Mouse (Mus musculus): ENCODE results near the gene Cd7. TPM values are rescaled to one million over a fixed set of nuclear protein-coding genes. Genes with fewer than 3 reads are reported as not detected.
A peak's percentile ranks its signal among the peaks of the same experiment; 100 is the strongest.

Cd7 gene
- polyA plus RNA-seq, 1 experiment from 2014 or later = not detected

- no peaks in the 10 kb centered on the region for H3K4me1 ChIP-seq (ENCODE audit: control insufficient read depth, insufficient read depth, low read length)
- no peaks in the 10 kb centered on the region for H3K9me3 ChIP-seq (ENCODE audit: control insufficient read depth, low read length)
- H3K4me3 ChIP-seq (ENCODE audit: low read length) = no peak overlapping the region
- H3K27ac ChIP-seq (ENCODE audit: low read depth, low read length) = no peak overlapping the region
- 57% methylated on average over 19 of the region's 19 CpGs for WGBS
- H3K4me2 ChIP-seq (replicated peaks; ENCODE audit: low read depth, low read length) = peak overlapping the region; percentile 15; the same call in 1 of the 2 replicates
- H3K36me3 ChIP-seq (ENCODE audit: control insufficient read depth, insufficient read depth, low read length) = no peaks in the 10 kb centered on the region
- no peaks in the 10 kb centered on the region for H3K27me3 ChIP-seq (ENCODE audit: control insufficient read depth, insufficient read depth, low read length)
- no peak for ATAC-seq (ENCODE audit: low FRiP score, low TSS enrichment)
- no peak overlapping the region for H3K9ac ChIP-seq (ENCODE audit: low read depth, low read length)
Observed at GRCm38 (mm10) chr11:121014896-121015300, 24.3 kb downstream of the Cd7 start.

GRCm38 (mm10) chr11:121013656-121014055, 25.6 kb downstream of the Cd7 start:
- 87% methylated on average over 7 of the region's 7 CpGs for WGBS
- Histone ChIP-seq H3K36me3 (ENCODE audit: control insufficient read depth, insufficient read depth, low read length) (no peaks in the 10 kb centered on the region), H3K27me3 (ENCODE audit: control insufficient read depth, insufficient read depth, low read length) (no peaks in the 10 kb centered on the region), H3K4me1 (ENCODE audit: control insufficient read depth, insufficient read depth, low read length) (no peaks in the 10 kb centered on the region), H3K4me2 (replicated peaks; ENCODE audit: low read depth, low read length) (no peak overlapping the region), H3K27ac (ENCODE audit: low read depth, low read length) (no peak overlapping the region), H3K4me3 (ENCODE audit: low read length) (no peak overlapping the region), H3K9ac (ENCODE audit: low read depth, low read length) (no peak overlapping the region), H3K9me3 (ENCODE audit: control insufficient read depth, low read length) (no peaks in the 10 kb centered on the region)
- ATAC-seq (ENCODE audit: low FRiP score, low TSS enrichment) = no peak

GRCm38 (mm10) chr11:121010044-121010755, 29.0 kb downstream of the Cd7 start:
- WGBS = 93% methylated on average over 3 of the region's 3 CpGs

GRCm38 (mm10) chr11:121006184-121006583, 33.0 kb downstream of the Cd7 start:
- Histone ChIP-seq H3K4me3 (ENCODE audit: low read length) (no peak overlapping the region), H3K27ac (ENCODE audit: low read depth, low read length) (no peak overlapping the region), H3K27me3 (ENCODE audit: control insufficient read depth, insufficient read depth, low read length) (no peaks in the 10 kb centered on the region; the same call in 1 of the 2 replicates), H3K4me1 (ENCODE audit: control insufficient read depth, insufficient read depth, low read length) (no peaks in the 10 kb centered on the region), H3K9me3 (ENCODE audit: control insufficient read depth, low read length) (no peaks in the 10 kb centered on the region), H3K4me2 (replicated peaks; ENCODE audit: low read depth, low read length) (no peak overlapping the region), H3K9ac (ENCODE audit: low read depth, low read length) (no peak overlapping the region), H3K36me3 (ENCODE audit: control insufficient read depth, insufficient read depth, low read length) (no peaks in the 10 kb centered on the region)
- no peak for ATAC-seq (ENCODE audit: low FRiP score, low TSS enrichment)
- 63% methylated on average over 6 of the region's 6 CpGs for WGBS

More at GRCm38 (mm10) chr11:121010044-121010755, 29.0 kb downstream of the Cd7 start:
- Histone ChIP-seq H3K9ac (ENCODE audit: low read depth, low read length) (no peak overlapping the region), H3K4me2 (replicated peaks; ENCODE audit: low read depth, low read length) (no peak overlapping the region), H3K27ac (ENCODE audit: low read depth, low read length) (no peak overlapping the region), H3K27me3 (ENCODE audit: control insufficient read depth, insufficient read depth, low read length) (no peaks in the 10 kb centered on the region; the same call in 1 of the 2 replicates), H3K36me3 (ENCODE audit: control insufficient read depth, insufficient read depth, low read length) (no peaks in the 10 kb centered on the region), H3K9me3 (ENCODE audit: control insufficient read depth, low read length) (no peaks in the 10 kb centered on the region), H3K4me1 (ENCODE audit: control insufficient read depth, insufficient read depth, low read length) (no peaks in the 10 kb centered on the region), H3K4me3 (ENCODE audit: low read length) (no peak overlapping the region)
- ATAC-seq (ENCODE audit: low FRiP score, low TSS enrichment) = no peak

- ATAC-seq (ENCODE audit: low FRiP score, low TSS enrichment) = no peak
- no peak overlapping the region for H3K27ac ChIP-seq (ENCODE audit: low read depth, low read length)
- H3K27me3 ChIP-seq (ENCODE audit: control insufficient read depth, insufficient read depth, low read length) = no peaks in the 10 kb centered on the region; the same call in 1 of the 2 replicates
- no peaks in the 10 kb centered on the region for H3K36me3 ChIP-seq (ENCODE audit: control insufficient read depth, insufficient read depth, low read length)
- H3K9ac ChIP-seq (ENCODE audit: low read depth, low read length) = no peak overlapping the region
- no peak overlapping the region for H3K4me2 ChIP-seq (replicated peaks; ENCODE audit: low read depth, low read length)
- no peak overlapping the region for H3K4me3 ChIP-seq (ENCODE audit: low read length)
- no peaks in the 10 kb centered on the region for H3K4me1 ChIP-seq (ENCODE audit: control insufficient read depth, insufficient read depth, low read length)
- no peaks in the 10 kb centered on the region for H3K9me3 ChIP-seq (ENCODE audit: control insufficient read depth, low read length)
- WGBS = 70% methylated on average over 5 of the region's 5 CpGs
Observed at GRCm38 (mm10) chr11:121004281-121004680, 34.9 kb downstream of the Cd7 start.

- no peaks in the 10 kb centered on the region for H3K36me3 ChIP-seq (ENCODE audit: control insufficient read depth, insufficient read depth, low read length)
- 39% methylated on average over 4 of the region's 4 CpGs for WGBS
- no peaks in the 10 kb centered on the region; the same call in 1 of the 2 replicates for H3K27me3 ChIP-seq (ENCODE audit: control insufficient read depth, insufficient read depth, low read length)
- no peaks in the 10 kb centered on the region for H3K9me3 ChIP-seq (ENCODE audit: control insufficient read depth, low read length)
- no peak overlapping the region for H3K4me3 ChIP-seq (ENCODE audit: low read length)
- H3K27ac ChIP-seq (ENCODE audit: low read depth, low read length) = no peak overlapping the region
- ATAC-seq (ENCODE audit: low FRiP score, low TSS enrichment) = no peak
- no peaks in the 10 kb centered on the region for H3K4me1 ChIP-seq (ENCODE audit: control insufficient read depth, insufficient read depth, low read length)
- no peak overlapping the region for H3K9ac ChIP-seq (ENCODE audit: low read depth, low read length)
- H3K4me2 ChIP-seq (replicated peaks; ENCODE audit: low read depth, low read length) = no peak overlapping the region
Observed at GRCm38 (mm10) chr11:121001966-121002365, 37.3 kb downstream of the Cd7 start.

GRCm38 (mm10) chr11:120994741-120995140, 44.5 kb downstream of the Cd7 start:
- Histone ChIP-seq H3K27me3 (ENCODE audit: control insufficient read depth, insufficient read depth, low read length) (no peaks in the 10 kb centered on the region), H3K4me3 (ENCODE audit: low read length) (no peak overlapping the region), H3K4me2 (replicated peaks; ENCODE audit: low read depth, low read length) (no peak overlapping the region), H3K9ac (ENCODE audit: low read depth, low read length) (no peak overlapping the region), H3K4me1 (ENCODE audit: control insufficient read depth, insufficient read depth, low read length) (peaks cover 9% of the 10 kb centered on the region; the same call in 1 of the 2 replicates), H3K27ac (ENCODE audit: low read depth, low read length) (no peak overlapping the region), H3K9me3 (ENCODE audit: control insufficient read depth, low read length) (no peaks in the 10 kb centered on the region), H3K36me3 (ENCODE audit: control insufficient read depth, insufficient read depth, low read length) (no peaks in the 10 kb centered on the region)
- ATAC-seq (ENCODE audit: low FRiP score, low TSS enrichment) = no peak
- 67% methylated on average over 6 of the region's 6 CpGs for WGBS

GRCm38 (mm10) chr11:120993586-120993985, 45.6 kb downstream of the Cd7 start:
- ATAC-seq (ENCODE audit: low FRiP score, low TSS enrichment) = no peak
- Histone ChIP-seq H3K4me1 (ENCODE audit: control insufficient read depth, insufficient read depth, low read length) (peaks cover 20% of the 10 kb centered on the region), H3K27ac (ENCODE audit: low read depth, low read length) (no peak overlapping the region), H3K4me3 (ENCODE audit: low read length) (no peak overlapping the region), H3K4me2 (replicated peaks; ENCODE audit: low read depth, low read length) (no peak overlapping the region), H3K36me3 (ENCODE audit: control insufficient read depth, insufficient read depth, low read length) (peaks cover 4% of the 10 kb centered on the region; the same call in 1 of the 2 replicates), H3K27me3 (ENCODE audit: control insufficient read depth, insufficient read depth, low read length) (no peaks in the 10 kb centered on the region), H3K9me3 (ENCODE audit: control insufficient read depth, low read length) (no peaks in the 10 kb centered on the region), H3K9ac (ENCODE audit: low read depth, low read length) (no peak overlapping the region)
- WGBS = 87% methylated on average over 5 of the region's 5 CpGs

GRCm38 (mm10) chr11:120993080-120993479, 46.1 kb downstream of the Cd7 start:
- Histone ChIP-seq H3K27ac (ENCODE audit: low read depth, low read length) (no peak overlapping the region), H3K9ac (ENCODE audit: low read depth, low read length) (no peak overlapping the region), H3K36me3 (ENCODE audit: control insufficient read depth, insufficient read depth, low read length) (peaks cover 4% of the 10 kb centered on the region; the same call in 1 of the 2 replicates), H3K4me2 (replicated peaks; ENCODE audit: low read depth, low read length) (no peak overlapping the region), H3K4me3 (ENCODE audit: low read length) (no peak overlapping the region), H3K4me1 (ENCODE audit: control insufficient read depth, insufficient read depth, low read length) (peaks cover 25% of the 10 kb centered on the region), H3K9me3 (ENCODE audit: control insufficient read depth, low read length) (no peaks in the 10 kb centered on the region), H3K27me3 (ENCODE audit: control insufficient read depth, insufficient read depth, low read length) (no peaks in the 10 kb centered on the region)
- 94% methylated on average over 3 of the region's 3 CpGs for WGBS
- no peak for ATAC-seq (ENCODE audit: low FRiP score, low TSS enrichment)

All from kidney, embryonic 14.5 days (tissue).